Mouse (Mus musculus): ENCODE data around the gene Coro1c. TPM values are rescaled to one million over a fixed set of nuclear protein-coding genes. Genes with fewer than 3 reads are reported as not detected.

Gene Coro1c
- polyA plus RNA-seq, 1 experiment from 2014 or later, result 116 TPM

- Histone ChIP-seq H3K27me3 (replicated peaks; ENCODE audit: control insufficient read depth, insufficient read depth, low read length) (no peaks in the 10 kb centered on the region), H3K4me1 (replicated peaks; ENCODE audit: control insufficient read depth, insufficient read depth, low read length) (peaks cover 40% of the 10 kb centered on the region), H3K4me2 (replicated peaks; ENCODE audit: low read depth) (no peak overlapping the region), H3K4me3 (ENCODE audit: low read depth, low read length) (no peak overlapping the region), H3K9me3 (ENCODE audit: control insufficient read depth) (no peaks in the 10 kb centered on the region), H3K27ac (ENCODE audit: low read depth, low read length) (no peak overlapping the region; the same call in 1 of the 2 replicates), H3K36me3 (ENCODE audit: control insufficient read depth, insufficient read depth) (peaks cover 17% of the 10 kb centered on the region; the same call in 1 of the 2 replicates), H3K9ac (ENCODE audit: low read depth, low read length) (0 out of 2 replicates have a peak overlapping the region, but pooled peaks have one; percentile 0)
- ATAC-seq, result no peak
- WGBS, result 50% methylated on average over 21 of the region's 21 CpGs
- no peak for TF ChIP-seq CTCF (IDR thresholded peaks at IDR 0.05; ENCODE audit: low read depth)
Measured at GRCm38 (mm10) chr5:113870393-113871040, 38.0 kb downstream of the Coro1c start.

DNA sequence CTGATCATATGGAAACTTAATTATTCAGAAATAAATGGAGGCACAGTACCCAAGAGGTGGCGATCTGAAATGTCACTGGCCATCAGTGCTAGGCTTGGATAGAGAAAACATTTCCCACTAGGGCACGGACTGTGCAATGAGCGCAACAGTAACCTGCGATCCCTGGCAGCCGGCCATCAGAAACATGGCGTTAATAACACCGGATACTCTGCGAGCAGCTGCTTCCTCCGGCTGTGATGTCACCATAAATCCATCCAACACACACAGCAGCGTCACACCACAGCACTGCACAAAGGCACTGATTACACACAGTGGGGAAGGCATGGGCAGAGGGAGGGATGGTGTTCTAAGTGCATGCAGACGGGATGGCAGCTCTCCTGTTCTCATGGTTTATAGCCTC is 39.4 kb downstream of the Coro1c start:
- ATAC-seq, result 0 out of 2 replicates have a peak, but pooled peaks have one; percentile 7
- H3K36me3 ChIP-seq (ENCODE audit: control insufficient read depth, insufficient read depth), result peaks cover 18% of the 10 kb centered on the region
- peaks cover 31% of the 10 kb centered on the region for H3K4me1 ChIP-seq (replicated peaks; ENCODE audit: control insufficient read depth, insufficient read depth, low read length)
- no peak overlapping the region for H3K9ac ChIP-seq (ENCODE audit: low read depth, low read length)
- no peaks in the 10 kb centered on the region for H3K27me3 ChIP-seq (replicated peaks; ENCODE audit: control insufficient read depth, insufficient read depth, low read length)
- no peak overlapping the region for H3K27ac ChIP-seq (ENCODE audit: low read depth, low read length)
- no peak for TF ChIP-seq CTCF (IDR thresholded peaks at IDR 0.05; ENCODE audit: low read depth)
- no peak overlapping the region for H3K4me2 ChIP-seq (replicated peaks; ENCODE audit: low read depth)
- H3K4me3 ChIP-seq (ENCODE audit: low read depth, low read length), result no peak overlapping the region
- 40% methylated on average over 11 of the region's 11 CpGs for WGBS
- H3K9me3 ChIP-seq (ENCODE audit: control insufficient read depth), result no peaks in the 10 kb centered on the region

GRCm38 (mm10) chr5:113864992-113865391 is 43.6 kb downstream of the Coro1c start:
- Histone ChIP-seq H3K9ac (ENCODE audit: low read depth, low read length) (no peak overlapping the region), H3K36me3 (ENCODE audit: control insufficient read depth, insufficient read depth) (peaks cover 39% of the 10 kb centered on the region), H3K4me3 (ENCODE audit: low read depth, low read length) (no peak overlapping the region), H3K27me3 (replicated peaks; ENCODE audit: control insufficient read depth, insufficient read depth, low read length) (no peaks in the 10 kb centered on the region), H3K4me2 (replicated peaks; ENCODE audit: low read depth) (no peak overlapping the region), H3K4me1 (replicated peaks; ENCODE audit: control insufficient read depth, insufficient read depth, low read length) (peaks cover 6% of the 10 kb centered on the region), H3K9me3 (ENCODE audit: control insufficient read depth) (no peaks in the 10 kb centered on the region), H3K27ac (ENCODE audit: low read depth, low read length) (no peak overlapping the region; the same call in 1 of the 2 replicates)
- no peak for TF ChIP-seq CTCF (IDR thresholded peaks at IDR 0.05; ENCODE audit: low read depth)
- 74% methylated on average over 6 of the region's 6 CpGs for WGBS
- ATAC-seq, result no peak

DNA sequence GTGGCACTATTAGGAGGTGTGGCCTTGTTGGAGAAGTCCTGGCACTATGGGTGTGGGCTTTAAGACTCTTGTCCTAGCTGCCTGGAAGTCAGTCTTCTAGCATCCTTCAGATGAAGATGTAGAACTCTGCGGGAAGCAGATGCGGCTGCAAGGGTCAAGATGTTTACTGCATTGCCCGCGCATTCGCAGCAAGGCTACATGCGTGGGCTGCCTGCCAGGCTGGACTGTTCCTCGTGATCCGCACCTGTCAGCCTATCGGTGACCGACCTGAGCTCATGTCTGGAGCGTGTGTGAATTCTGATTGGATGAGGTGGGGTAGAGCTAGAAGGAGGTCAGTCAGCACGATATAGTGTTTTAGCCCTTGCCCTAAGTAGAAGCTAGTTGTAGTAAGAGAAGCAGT is 44.6 kb downstream of the Coro1c start:
- WGBS, result 94% methylated on average over 12 of the region's 12 CpGs
- Histone ChIP-seq H3K36me3 (ENCODE audit: control insufficient read depth, insufficient read depth) (peaks cover 39% of the 10 kb centered on the region), H3K4me3 (ENCODE audit: low read depth, low read length) (no peak overlapping the region), H3K4me2 (replicated peaks; ENCODE audit: low read depth) (no peak overlapping the region), H3K27ac (ENCODE audit: low read depth, low read length) (no peak overlapping the region), H3K27me3 (replicated peaks; ENCODE audit: control insufficient read depth, insufficient read depth, low read length) (no peaks in the 10 kb centered on the region), H3K9me3 (ENCODE audit: control insufficient read depth) (no peaks in the 10 kb centered on the region), H3K9ac (ENCODE audit: low read depth, low read length) (no peak overlapping the region), H3K4me1 (replicated peaks; ENCODE audit: control insufficient read depth, insufficient read depth, low read length) (peaks cover 3% of the 10 kb centered on the region)
- ATAC-seq, result no peak
- TF ChIP-seq CTCF (IDR thresholded peaks at IDR 0.05; ENCODE audit: low read depth), result no peak

DNA sequence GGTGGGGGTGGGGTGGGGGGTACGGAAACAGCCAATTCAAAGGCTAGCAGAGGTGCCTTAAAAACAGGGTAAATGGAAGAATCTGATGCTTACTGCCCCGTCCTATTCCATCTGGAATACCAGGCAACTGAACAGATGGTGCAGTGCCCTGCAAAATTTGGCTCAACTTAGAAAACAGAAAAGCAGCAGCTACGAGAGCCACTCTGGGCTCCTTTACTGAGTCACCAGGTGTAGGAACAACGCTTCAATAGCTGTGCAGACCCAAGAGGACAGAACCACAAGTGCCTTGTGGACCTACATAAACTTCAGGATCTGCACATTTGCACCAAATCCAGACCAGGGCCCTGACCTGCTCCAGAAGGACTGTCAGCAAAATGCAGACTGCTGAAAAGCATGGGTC is 46.1 kb downstream of the Coro1c start:
- TF ChIP-seq CTCF (IDR thresholded peaks at IDR 0.05; ENCODE audit: low read depth), result no peak
- Histone ChIP-seq H3K27me3 (replicated peaks; ENCODE audit: control insufficient read depth, insufficient read depth, low read length) (no peaks in the 10 kb centered on the region), H3K36me3 (ENCODE audit: control insufficient read depth, insufficient read depth) (peaks cover 39% of the 10 kb centered on the region), H3K9me3 (ENCODE audit: control insufficient read depth) (no peaks in the 10 kb centered on the region), H3K9ac (ENCODE audit: low read depth, low read length) (no peak overlapping the region), H3K4me2 (replicated peaks; ENCODE audit: low read depth) (no peak overlapping the region), H3K4me3 (ENCODE audit: low read depth, low read length) (no peak overlapping the region), H3K4me1 (replicated peaks; ENCODE audit: control insufficient read depth, insufficient read depth, low read length) (no peaks in the 10 kb centered on the region), H3K27ac (ENCODE audit: low read depth, low read length) (no peak overlapping the region)
- 94% methylated on average over 4 of the region's 4 CpGs for WGBS
- ATAC-seq, result no peak

GRCm38 (mm10) chr5:113861294-113861693 is 47.3 kb downstream of the Coro1c start:
- Histone ChIP-seq H3K4me3 (ENCODE audit: low read depth, low read length) (no peak overlapping the region), H3K36me3 (ENCODE audit: control insufficient read depth, insufficient read depth) (peaks cover 39% of the 10 kb centered on the region), H3K9ac (ENCODE audit: low read depth, low read length) (no peak overlapping the region), H3K27ac (ENCODE audit: low read depth, low read length) (no peak overlapping the region), H3K4me2 (replicated peaks; ENCODE audit: low read depth) (no peak overlapping the region), H3K9me3 (ENCODE audit: control insufficient read depth) (no peaks in the 10 kb centered on the region), H3K4me1 (replicated peaks; ENCODE audit: control insufficient read depth, insufficient read depth, low read length) (no peaks in the 10 kb centered on the region), H3K27me3 (replicated peaks; ENCODE audit: control insufficient read depth, insufficient read depth, low read length) (no peaks in the 10 kb centered on the region)
- ATAC-seq, result no peak
- 96% methylated on average over 8 of the region's 8 CpGs for WGBS
- peak; percentile 74 for TF ChIP-seq CTCF (IDR thresholded peaks at IDR 0.05; ENCODE audit: low read depth)

Data from intestine, postnatal 0 days (tissue).